Mouse (Mus musculus): ENCODE data around the gene Gm14214. TPM values are rescaled to one million over a fixed set of nuclear protein-coding genes. Genes with fewer than 3 reads are reported as not detected.

The Gm14214 gene
- polyA plus RNA-seq, 1 experiment from 2014 or later, result not detected

- no peaks in the 10 kb centered on the region for H3K9me3 ChIP-seq
- H3K9ac ChIP-seq, result no peak overlapping the region
- ATAC-seq (ENCODE audit: insufficient read depth, low FRiP score, low read depth), result no peak
- H3K4me1 ChIP-seq, result 0 out of 2 replicates have a peak, but pooled peaks cover 4% of the 10 kb centered on the region
- H3K36me3 ChIP-seq, result no peaks in the 10 kb centered on the region
- no peak overlapping the region for H3K4me3 ChIP-seq (replicated peaks)
- no peak overlapping the region for H3K4me2 ChIP-seq
- no peaks in the 10 kb centered on the region for H3K27me3 ChIP-seq (replicated peaks)
- no peak overlapping the region for H3K27ac ChIP-seq
- 54% methylated on average over 4 of the region's 4 CpGs for WGBS
These were observed 25.9 kb downstream of the Gm14214 start for GRCm38 (mm10) chr2:154743915-154744314.

DNA sequence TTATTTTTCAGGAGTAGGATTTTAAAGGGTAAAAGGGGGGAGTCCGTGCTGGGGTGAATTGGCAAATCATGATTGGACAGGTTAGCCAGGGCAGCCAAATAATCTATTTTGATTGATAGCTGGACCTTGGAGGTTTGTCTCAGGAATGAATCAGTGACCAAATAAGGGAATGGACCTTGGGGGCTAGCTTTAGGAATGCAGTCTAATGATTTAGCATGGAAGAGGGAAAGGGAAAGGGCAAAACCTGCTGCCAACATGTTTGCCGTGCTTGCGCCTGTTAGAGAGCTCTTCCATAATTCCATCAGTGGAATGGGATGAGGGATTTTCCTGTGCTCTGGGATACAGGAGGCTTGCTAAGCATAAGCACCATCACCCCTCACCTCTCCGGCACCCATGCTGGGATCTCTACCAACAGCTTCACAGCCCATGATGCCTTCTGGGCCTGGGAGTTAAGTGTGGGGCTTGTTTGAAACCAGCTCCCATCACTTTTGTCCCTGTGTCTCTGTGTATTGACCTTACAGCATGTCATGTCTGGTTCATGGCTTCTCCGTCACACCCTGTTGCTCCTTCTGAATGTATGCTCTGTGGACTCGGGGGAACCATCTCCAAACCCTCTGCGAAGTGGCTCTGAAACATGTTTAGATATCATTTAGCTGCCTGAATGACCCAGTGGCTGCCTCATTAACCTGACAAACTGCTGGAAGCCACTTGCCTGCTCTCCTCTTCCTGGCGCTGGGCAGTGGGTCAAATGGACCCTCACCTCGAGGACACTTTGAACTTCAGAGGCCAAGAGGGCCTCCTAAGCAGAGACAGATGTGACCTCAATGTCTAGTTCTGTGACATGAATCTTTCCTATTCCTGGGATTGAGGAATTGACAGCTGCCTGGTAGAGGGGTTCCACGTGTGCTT is 26.7 kb downstream of the Gm14214 start:
- Histone ChIP-seq H3K4me3 (replicated peaks) (no peak overlapping the region), H3K9me3 (no peaks in the 10 kb centered on the region), H3K4me1 (0 out of 2 replicates have a peak, but pooled peaks cover 3% of the 10 kb centered on the region), H3K4me2 (no peak overlapping the region), H3K27ac (no peak overlapping the region), H3K27me3 (replicated peaks) (no peaks in the 10 kb centered on the region), H3K9ac (no peak overlapping the region), H3K36me3 (no peaks in the 10 kb centered on the region)
- WGBS, result 59% methylated on average over 10 of the region's 10 CpGs
- no peak for ATAC-seq (ENCODE audit: insufficient read depth, low FRiP score, low read depth)

GRCm38 (mm10) chr2:154738621-154739020 is 31.2 kb downstream of the Gm14214 start:
- Histone ChIP-seq H3K36me3 (no peaks in the 10 kb centered on the region), H3K4me2 (no peak overlapping the region), H3K27ac (no peak overlapping the region), H3K9me3 (no peaks in the 10 kb centered on the region), H3K27me3 (replicated peaks) (no peaks in the 10 kb centered on the region), H3K9ac (no peak overlapping the region), H3K4me1 (0 out of 2 replicates have a peak, but pooled peaks cover 3% of the 10 kb centered on the region), H3K4me3 (replicated peaks) (no peak overlapping the region)
- no peak for ATAC-seq (ENCODE audit: insufficient read depth, low FRiP score, low read depth)
- 83% methylated on average over 5 of the region's 5 CpGs for WGBS

DNA sequence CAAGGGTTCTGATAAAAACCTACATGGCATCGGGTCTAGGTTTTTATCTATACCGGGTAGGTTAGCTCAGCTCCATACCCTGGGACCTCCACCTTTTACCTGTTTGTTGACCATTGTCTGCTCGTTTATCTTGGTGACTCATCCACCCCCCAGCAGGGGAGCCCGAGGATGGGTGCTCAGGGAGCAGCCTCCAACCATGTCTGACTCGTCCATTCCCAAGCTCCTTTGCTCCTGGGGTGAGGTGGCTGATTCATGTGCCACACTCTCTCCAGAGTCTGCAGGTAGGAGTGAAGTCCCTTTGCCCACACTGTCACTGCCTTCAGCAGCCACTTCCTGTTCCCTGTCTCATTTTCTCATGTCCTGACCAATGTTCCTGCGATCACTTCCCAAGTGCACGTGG is 33.8 kb downstream of the Gm14214 start:
- Histone ChIP-seq H3K4me1 (no peaks in the 10 kb centered on the region; the same call in 1 of the 2 replicates), H3K27me3 (replicated peaks) (no peaks in the 10 kb centered on the region), H3K4me2 (no peak overlapping the region), H3K27ac (no peak overlapping the region), H3K36me3 (no peaks in the 10 kb centered on the region), H3K4me3 (replicated peaks) (no peak overlapping the region), H3K9ac (no peak overlapping the region), H3K9me3 (no peaks in the 10 kb centered on the region)
- no peak for ATAC-seq (ENCODE audit: insufficient read depth, low FRiP score, low read depth)
- WGBS, result 70% methylated on average over 7 of the region's 7 CpGs

DNA sequence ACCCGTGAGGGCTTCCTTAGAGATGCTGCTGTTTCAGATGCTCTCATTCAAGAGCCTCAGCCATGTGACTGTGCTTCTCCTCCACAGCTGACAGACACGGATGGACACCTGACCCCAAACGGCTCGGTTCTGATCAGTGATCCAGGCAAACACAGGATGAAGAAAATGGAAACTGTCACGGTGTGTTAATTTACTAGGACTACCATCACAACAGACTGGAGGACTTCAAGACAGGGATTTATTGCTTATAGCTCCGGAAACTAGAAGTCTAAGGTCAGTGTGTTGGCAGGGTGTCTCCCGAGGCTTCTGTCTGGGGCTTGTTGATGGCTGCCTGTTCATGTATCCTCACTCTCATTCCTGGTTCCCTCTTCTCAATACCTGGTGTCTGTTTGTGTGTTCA is 34.4 kb downstream of the Gm14214 start:
- no peak overlapping the region for H3K9ac ChIP-seq
- ATAC-seq (ENCODE audit: insufficient read depth, low FRiP score, low read depth), result no peak
- H3K27ac ChIP-seq, result no peak overlapping the region
- H3K4me1 ChIP-seq, result no peaks in the 10 kb centered on the region; the same call in 1 of the 2 replicates
- H3K36me3 ChIP-seq, result no peaks in the 10 kb centered on the region
- no peaks in the 10 kb centered on the region for H3K9me3 ChIP-seq
- H3K4me3 ChIP-seq (replicated peaks), result no peak overlapping the region
- no peaks in the 10 kb centered on the region for H3K27me3 ChIP-seq (replicated peaks)
- H3K4me2 ChIP-seq, result no peak overlapping the region
- WGBS, result 53% methylated on average over 7 of the region's 7 CpGs

- no peak for ATAC-seq (ENCODE audit: insufficient read depth, low FRiP score, low read depth)
- Histone ChIP-seq H3K27ac (no peak overlapping the region), H3K27me3 (replicated peaks) (no peaks in the 10 kb centered on the region), H3K4me1 (no peaks in the 10 kb centered on the region; the same call in 1 of the 2 replicates), H3K4me2 (no peak overlapping the region), H3K9me3 (no peaks in the 10 kb centered on the region), H3K4me3 (replicated peaks) (no peak overlapping the region), H3K36me3 (no peaks in the 10 kb centered on the region), H3K9ac (no peak overlapping the region)
- 63% methylated on average over 9 of the region's 9 CpGs for WGBS
These were observed 34.9 kb downstream of the Gm14214 start for GRCm38 (mm10) chr2:154734977-154735376.

DNA sequence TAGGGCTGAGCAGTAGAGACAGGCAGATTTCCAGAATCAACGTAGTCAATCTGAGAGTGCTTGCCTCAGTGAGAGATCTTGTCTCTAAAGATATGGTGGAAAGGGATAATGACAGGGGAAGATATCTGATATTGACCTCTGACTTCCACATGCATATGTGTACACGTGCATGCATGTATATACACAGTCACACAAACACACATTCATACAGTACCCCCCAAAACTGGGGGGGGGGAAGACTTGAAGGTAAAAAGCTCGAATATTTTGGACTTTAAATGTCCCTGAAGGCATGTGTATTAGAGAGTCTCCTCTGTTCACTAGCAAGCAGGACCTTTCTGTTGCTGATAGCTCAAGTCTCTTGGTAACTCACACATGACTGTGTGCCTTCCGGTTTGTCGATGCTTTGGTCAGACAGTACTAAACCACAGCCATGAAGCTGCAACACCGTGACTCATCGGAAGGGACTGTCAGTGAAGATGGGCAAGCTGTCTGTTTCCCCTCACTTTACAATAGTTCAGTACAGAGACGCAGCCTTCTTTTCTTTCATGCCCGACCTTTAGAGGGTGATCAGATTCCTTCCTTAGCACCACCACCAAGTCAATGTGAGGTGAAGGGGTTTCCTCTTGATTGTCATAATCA is 37.2 kb downstream of the Gm14214 start:
- no peak for ATAC-seq (ENCODE audit: insufficient read depth, low FRiP score, low read depth)
- no peaks in the 10 kb centered on the region for H3K27me3 ChIP-seq (replicated peaks)
- no peaks in the 10 kb centered on the region for H3K36me3 ChIP-seq
- H3K9me3 ChIP-seq, result no peaks in the 10 kb centered on the region
- 76% methylated on average over 9 of the region's 9 CpGs for WGBS
- H3K9ac ChIP-seq, result no peak overlapping the region
- H3K4me1 ChIP-seq, result no peaks in the 10 kb centered on the region; the same call in 1 of the 2 replicates
- H3K27ac ChIP-seq, result no peak overlapping the region
- no peak overlapping the region for H3K4me2 ChIP-seq
- no peak overlapping the region for H3K4me3 ChIP-seq (replicated peaks)

DNA sequence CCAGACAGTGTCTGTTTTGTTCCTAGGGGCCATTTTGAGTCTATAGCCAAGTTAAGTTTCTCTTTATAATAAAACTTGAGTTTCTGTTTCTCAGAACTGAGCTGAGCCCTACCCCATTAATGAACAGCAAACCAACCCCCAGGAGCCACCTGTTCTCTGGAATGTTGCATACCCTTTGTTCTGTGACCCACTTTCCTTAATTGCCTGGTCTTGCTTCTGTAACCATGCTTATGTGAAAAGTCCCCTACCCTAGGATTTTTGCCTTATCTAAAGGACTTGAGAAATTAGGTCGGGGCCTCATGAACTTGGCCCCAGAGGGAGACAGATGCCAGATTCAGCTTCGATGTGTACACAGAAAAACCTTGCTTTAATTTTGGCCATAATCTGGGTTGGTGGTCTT is 37.9 kb downstream of the Gm14214 start:
- Histone ChIP-seq H3K27ac (no peak overlapping the region), H3K27me3 (replicated peaks) (no peaks in the 10 kb centered on the region), H3K9ac (no peak overlapping the region), H3K9me3 (no peaks in the 10 kb centered on the region), H3K4me1 (no peaks in the 10 kb centered on the region; the same call in 1 of the 2 replicates), H3K4me2 (no peak overlapping the region), H3K36me3 (no peaks in the 10 kb centered on the region), H3K4me3 (replicated peaks) (no peak overlapping the region)
- ATAC-seq (ENCODE audit: insufficient read depth, low FRiP score, low read depth), result no peak
- WGBS, result 49% methylated on average over 2 of the region's 2 CpGs

DNA sequence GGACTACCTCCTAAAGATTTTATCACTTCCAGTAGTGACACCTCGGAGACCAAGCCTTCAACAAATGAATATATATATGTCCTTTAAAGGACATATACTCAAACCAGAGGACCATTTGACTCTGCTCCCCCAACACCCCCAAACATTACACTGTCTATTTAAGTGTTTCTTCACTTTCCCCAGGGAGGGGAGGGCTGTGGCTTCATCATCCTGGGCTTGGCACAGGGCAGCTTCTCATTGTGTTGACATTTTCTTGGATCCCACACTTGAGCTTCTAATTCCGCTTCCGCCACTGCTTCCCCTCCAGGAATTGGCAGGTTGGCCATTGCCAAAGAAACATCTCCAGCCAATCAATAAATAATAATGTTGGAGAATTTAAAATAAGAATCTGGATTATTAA is 39.0 kb downstream of the Gm14214 start:
- H3K36me3 ChIP-seq, result no peaks in the 10 kb centered on the region
- WGBS, result 72% methylated on average over 3 of the region's 3 CpGs

DNA sequence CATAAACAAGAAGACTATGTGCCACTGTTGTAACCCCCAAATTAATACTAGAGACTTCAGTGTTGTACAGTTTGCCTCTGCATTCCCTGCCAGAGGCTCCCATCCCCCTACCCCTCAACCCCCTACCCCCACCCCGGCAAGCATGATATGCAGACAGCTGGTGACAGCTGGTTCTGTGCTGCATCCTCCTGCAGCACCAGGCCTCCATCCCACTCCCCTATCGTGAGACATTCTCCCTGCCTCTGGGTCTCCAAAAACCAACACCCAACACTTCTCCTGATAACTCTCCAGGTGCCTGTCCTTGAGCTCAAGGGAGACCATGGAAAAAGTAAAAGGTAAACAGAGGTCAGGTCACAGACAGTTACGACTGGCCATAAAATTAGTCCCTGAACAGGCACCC is 40.1 kb downstream of the Gm14214 start:
- Histone ChIP-seq H3K4me3 (replicated peaks) (no peak overlapping the region), H3K9ac (no peak overlapping the region), H3K27me3 (replicated peaks) (no peaks in the 10 kb centered on the region), H3K4me1 (no peaks in the 10 kb centered on the region; the same call in 1 of the 2 replicates), H3K36me3 (no peaks in the 10 kb centered on the region), H3K27ac (peak overlapping the region; percentile 59; the same call in 1 of the 2 replicates), H3K4me2 (no peak overlapping the region), H3K9me3 (no peaks in the 10 kb centered on the region)
- no peak for ATAC-seq (ENCODE audit: insufficient read depth, low FRiP score, low read depth)
- 35% methylated on average over 3 of the region's 3 CpGs for WGBS

More for the DNA sequence above, 39.0 kb downstream of the Gm14214 start:
- Histone ChIP-seq H3K9me3 (no peaks in the 10 kb centered on the region), H3K27ac (no peak overlapping the region), H3K27me3 (replicated peaks) (no peaks in the 10 kb centered on the region), H3K4me1 (no peaks in the 10 kb centered on the region; the same call in 1 of the 2 replicates), H3K9ac (no peak overlapping the region), H3K4me2 (no peak overlapping the region), H3K4me3 (replicated peaks) (no peak overlapping the region)
- no peak for ATAC-seq (ENCODE audit: insufficient read depth, low FRiP score, low read depth)

GRCm38 (mm10) chr2:154723473-154723872 is 46.4 kb downstream of the Gm14214 start:
- no peak overlapping the region for H3K9ac ChIP-seq
- H3K36me3 ChIP-seq, result no peaks in the 10 kb centered on the region
- no peak overlapping the region for H3K4me2 ChIP-seq
- ATAC-seq (ENCODE audit: insufficient read depth, low FRiP score, low read depth), result no peak
- H3K9me3 ChIP-seq, result no peaks in the 10 kb centered on the region
- no peak overlapping the region for H3K27ac ChIP-seq
- no peaks in the 10 kb centered on the region for H3K27me3 ChIP-seq (replicated peaks)
- no peaks in the 10 kb centered on the region for H3K4me1 ChIP-seq
- no peak overlapping the region for H3K4me3 ChIP-seq (replicated peaks)
- WGBS, result 82% methylated on average over 4 of the region's 4 CpGs

DNA sequence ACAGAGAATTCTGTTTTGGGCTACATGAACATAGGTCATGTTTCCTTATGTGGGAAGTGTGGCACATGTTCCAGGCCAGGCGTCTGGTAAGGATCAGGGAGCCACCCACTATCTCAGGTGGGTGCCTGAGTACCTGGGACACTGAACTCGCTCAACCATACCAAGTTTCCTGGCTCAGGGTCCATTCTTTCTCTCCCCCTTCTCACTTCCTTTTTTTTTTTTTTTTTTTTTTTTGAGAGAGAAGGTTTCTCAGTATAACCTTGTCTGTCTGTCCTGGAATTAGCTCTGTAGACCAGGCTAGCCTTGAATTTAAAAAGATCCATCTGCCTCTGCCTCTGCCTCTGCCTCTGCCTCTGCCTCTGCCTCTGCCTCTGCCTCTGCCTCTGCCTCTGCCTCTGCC is 49.5 kb downstream of the Gm14214 start:
- WGBS, result 85% methylated on average over 2 of the region's 2 CpGs
- H3K27ac ChIP-seq, result no peak overlapping the region
- H3K36me3 ChIP-seq, result no peaks in the 10 kb centered on the region
- H3K4me2 ChIP-seq, result no peak overlapping the region
- no peaks in the 10 kb centered on the region for H3K4me1 ChIP-seq
- no peaks in the 10 kb centered on the region for H3K27me3 ChIP-seq (replicated peaks)
- no peak overlapping the region for H3K9ac ChIP-seq
- no peaks in the 10 kb centered on the region for H3K9me3 ChIP-seq
- no peak overlapping the region for H3K4me3 ChIP-seq (replicated peaks)
- ATAC-seq (ENCODE audit: insufficient read depth, low FRiP score, low read depth), result no peak

All from stomach, embryonic 15.5 days (tissue).